In genomic region chr10:118592648-118593368, GRCm38 (mm10) we compare ENCODE assay signal across 9 mouse cellular contexts.
A peak's percentile ranks its signal among the peaks of the same experiment; 100 is the strongest.
DNase-seq lines count a peak whose midpoint lies in the region; ATAC-seq and TF ChIP-seq lines count a peak whose summit lies in the region.
"Had no signal": no experiment of that assay in that cellular context is flagged by ENCODE, and none has a peak within 500 bp of the region (broad histone marks: within the 10 kb centered on the region; RNA-seq: fewer than 3 reads in every experiment).

No protein-coding gene starts in this region.

- no peaks in the 10 kb centered on the region for H3K9me3 ChIP-seq in limb, embryonic 13.5 days
- H3K9me3 ChIP-seq in neural tube, embryonic 15.5 days (replicated peaks): no peaks in the 10 kb centered on the region
- H3K9me3 ChIP-seq: heart, embryonic 13.5 days had no signal

- no peak overlapping the region for H3ac ChIP-seq in C2C12 (ENCODE audit: control insufficient read depth, insufficient read length, low read depth)

- TF ChIP-seq POLR2A in cortical plate, adult 2 months (IDR thresholded peaks at IDR 0.05; ENCODE audit: extremely low read depth, insufficient read depth, low read length): no peak

- H3K79me2 ChIP-seq in C2C12 (ENCODE audit: control insufficient read depth, insufficient read depth): no peaks in the 10 kb centered on the region

- TF ChIP-seq CTCF in C2C12 (IDR thresholded peaks at IDR 0.05; ENCODE audit: control insufficient read depth, insufficient read depth, insufficient read length): peak; percentile 54
- TF ChIP-seq CTCF in cortical plate, adult 2 months (IDR thresholded peaks at IDR 0.05; ENCODE audit: extremely low read depth, insufficient read depth, low read length): peak; percentile 89

- 30% methylated on average over 16 of the region's 16 CpGs for whole genome bisulfite sequencing in limb, embryonic 13.5 days
- WGBS in neural tube, embryonic 15.5 days: 21% methylated on average over 16 of the region's 16 CpGs

- H3K4me3 ChIP-seq in C2C12 (ENCODE audit: insufficient read depth, poor library complexity, severe bottlenecking): no peak overlapping the region
- H3K4me3 ChIP-seq in cortical plate, adult 2 months (ENCODE audit: insufficient read depth, low read length): no peak overlapping the region
- H3K4me3 ChIP-seq in limb, embryonic 13.5 days: no peak overlapping the region
- H3K4me3 ChIP-seq in neural tube, embryonic 15.5 days (replicated peaks): no peak overlapping the region
- H3K4me3 ChIP-seq: heart, embryonic 13.5 days had no signal

- no peaks in the 10 kb centered on the region for H3K4me1 ChIP-seq in cortical plate, adult 2 months (ENCODE audit: control insufficient read depth, insufficient read depth, low read length)
- peaks cover 7% of the 10 kb centered on the region for H3K4me1 ChIP-seq in limb, embryonic 13.5 days
- H3K4me1 ChIP-seq in neural tube, embryonic 15.5 days: peaks cover 3% of the 10 kb centered on the region; the same call in 1 of the 2 replicates

- H3K4me2 ChIP-seq in limb, embryonic 13.5 days (replicated peaks): no peak overlapping the region
- peak overlapping the region; percentile 24; the same call in 1 of the 2 replicates for H3K4me2 ChIP-seq in neural tube, embryonic 15.5 days
- H3K4me2 ChIP-seq: heart, embryonic 13.5 days had no signal

- no peak overlapping the region for H3K27ac ChIP-seq in cortical plate, adult 2 months (ENCODE audit: insufficient read depth, low read length)
- no peak overlapping the region for H3K27ac ChIP-seq in limb, embryonic 13.5 days
- no peak overlapping the region for H3K27ac ChIP-seq in neural tube, embryonic 15.5 days (replicated peaks)
- H3K27ac ChIP-seq: heart, embryonic 13.5 days had no signal

- peak; percentile 84 to 86 for DNase-seq in adrenal gland, adult 18-20 months (ENCODE audit: low spot score in 2 of 2)
- peak; percentile 41 for DNase-seq in gastrocnemius, postnatal 25 days
- DNase-seq in kidney, adult 9 months: peak; percentile 92
- DNase-seq in testis, postnatal 14 days (ENCODE audit: low spot score): peak; percentile 21

- no peaks in the 10 kb centered on the region for H3K27me3 ChIP-seq in C2C12 (ENCODE audit: control insufficient read depth, insufficient read depth, insufficient read length)
- H3K27me3 ChIP-seq in limb, embryonic 13.5 days: no peaks in the 10 kb centered on the region
- H3K27me3 ChIP-seq in neural tube, embryonic 15.5 days (replicated peaks): no peaks in the 10 kb centered on the region
- H3K27me3 ChIP-seq: heart, embryonic 13.5 days had no signal

- H3K36me3 ChIP-seq in C2C12 (ENCODE audit: control insufficient read depth, insufficient read depth): no peaks in the 10 kb centered on the region
- H3K36me3 ChIP-seq in limb, embryonic 13.5 days: no peaks in the 10 kb centered on the region
- H3K36me3 ChIP-seq in neural tube, embryonic 15.5 days: no peaks in the 10 kb centered on the region
- H3K36me3 ChIP-seq: heart, embryonic 13.5 days had no signal

- ATAC-seq in limb, embryonic 13.5 days (ENCODE audit: low FRiP score, low read depth): peak; percentile 67; the same call in 1 of the 2 replicates
- no peak for ATAC-seq in neural tube, embryonic 15.5 days (ENCODE audit: low FRiP score)

- H3K9ac ChIP-seq in limb, embryonic 13.5 days: no peak overlapping the region
- H3K9ac ChIP-seq in neural tube, embryonic 15.5 days (replicated peaks): no peak overlapping the region
- H3K9ac ChIP-seq: heart, embryonic 13.5 days had no signal

- H3K79me3 ChIP-seq in C2C12 (ENCODE audit: low read depth): no peaks in the 10 kb centered on the region

TF ChIP-seq in C2C12, 6 proteins besides CTCF, POLR2A, EP300 and RAD21:
- no peak for TF ChIP-seq MYOD1 (IDR thresholded peaks at IDR 0.05; ENCODE audit: control insufficient read depth, insufficient read length, low read depth)
- no peak for TF ChIP-seq MYOG (IDR thresholded peaks at IDR 0.05; ENCODE audit: control insufficient read depth, extremely low read depth, insufficient read length)
- no peak for TF ChIP-seq FOSL1 (IDR thresholded peaks at IDR 0.05; ENCODE audit: insufficient read depth, low read length, poor library complexity, severe bottlenecking)
- no peak for TF ChIP-seq CEBPB (IDR thresholded peaks at IDR 0.05; ENCODE audit: low read depth)
- TF ChIP-seq MAX (IDR thresholded peaks at IDR 0.05): no peak
- no peak for TF ChIP-seq USF1 (IDR thresholded peaks at IDR 0.05; ENCODE audit: low read depth)

Comparison
In these comparisons a context has a peak if more than half of its experiments do, and no peak if none do; other contexts are left out.
1. DNase-seq: peak in every context shown above with its lines; median percentile 92 in kidney, adult 9 months; 85 in adrenal gland, adult 18-20 months; 41 in gastrocnemius, postnatal 25 days; 21 in testis, postnatal 14 days.